Mouse (Mus musculus) heart, adult 2 months (tissue): ENCODE results near the gene Il1f10.

ENCODE experiments used
- CTCF ChIP-seq: fragments of 200-600 bp; IDR thresholded peaks from 2 replicates; pipeline ENCODE4 v1.8.1; 2022; ENCODE audit warnings: antibody characterized with exemption, mild to moderate bottlenecking, moderate library complexity
- EP300 ChIP-seq: fragments of 200-500 bp; IDR thresholded peaks from 2 replicates; pipeline ENCODE4 v1.6.1; 2011; ENCODE audit warnings: low read depth, low read length, control low read depth; ENCODE audit not compliant: insufficient read depth
- POLR2A ChIP-seq: fragments of 200-500 bp; IDR thresholded peaks from 2 replicates; pipeline ENCODE4 v1.6.1; 2011; ENCODE audit warnings: mild to moderate bottlenecking, low read depth, low read length, control low read depth; ENCODE audit not compliant: insufficient read depth

GRCm38 (mm10) chr2:24311302-24312001 is 20.5 kb downstream of the Il1f10 start:
- TF ChIP-seq POLR2A (no peak), CTCF (no peak), EP300 (no peak)
